Mouse (Mus musculus) hindbrain, embryonic 15.5 days (tissue): Measurements from ENCODE around the gene Pex13. TPM values are rescaled to one million over a fixed set of nuclear protein-coding genes. Genes with fewer than 3 reads are reported as not detected.

Experiments
- ATAC-seq: fragments of 200-750 bp; cut with Nextera tagmentation; 2 replicates; pipeline ENCODE4 v1.8.0; 2017; ENCODE audit warnings: low read depth, moderate number of reproducible peaks, moderate TSS enrichment; ENCODE audit not compliant: low FRiP score
- H3K27ac ChIP-seq: fragments of 300-500 bp; sonication (generic); replicated peaks from 2 replicates; pipeline ENCODE4 v1.5.1; 2015; ENCODE audit warnings: mild to moderate bottlenecking, inconsistent platforms
- H3K27me3 ChIP-seq: fragments of 300-500 bp; sonication (generic); 2 replicates; pipeline ENCODE4 v1.6.1; 2015; ENCODE audit warnings: control low read depth, inconsistent platforms
- H3K36me3 ChIP-seq: fragments of 300-500 bp; sonication (generic); 2 replicates; pipeline ENCODE4 v1.6.1; 2015; ENCODE audit warnings: control low read depth, inconsistent platforms
- H3K4me1 ChIP-seq: fragments of 300-500 bp; sonication (generic); replicated peaks from 2 replicates; pipeline ENCODE4 v1.6.1; 2015; ENCODE audit warnings: control low read depth, inconsistent platforms
- H3K4me2 ChIP-seq: fragments of 300-500 bp; sonication (generic); 2 replicates; pipeline ENCODE4 v1.6.1; 2015; ENCODE audit warnings: moderate library complexity, mild to moderate bottlenecking, inconsistent platforms
- H3K4me3 ChIP-seq: fragments of 300-500 bp; sonication (generic); 2 replicates; pipeline ENCODE4 v1.5.1; 2015; ENCODE audit warnings: mild to moderate bottlenecking, inconsistent platforms
- H3K9ac ChIP-seq: fragments of 300-500 bp; sonication (generic); 2 replicates; pipeline ENCODE4 v1.6.1; 2015; ENCODE audit warnings: inconsistent platforms
- H3K9me3 ChIP-seq: fragments of 300-500 bp; sonication (generic); 2 replicates; pipeline ENCODE4 v1.6.1; 2016; ENCODE audit warnings: control low read depth, inconsistent platforms
- WGBS: fragments of 180-500 bp; shearing (Covaris S2); methylation state at CpG from one replicate; pipeline ENCODE4 v1.1.7; 2015; 5-methylcytosine and 5-hydroxymethylcytosine counted together
- polyA plus RNA-seq: library from polyadenylated mRNA; unstranded; fragments of >200 nt; fragmentation: Nextera tagmentation; extraction: Ambion mirVana; gene quantifications from 2 replicates; pipeline ENCODE4 v1.2.1, GENCODE M21; 2015

The Pex13 gene
- polyA plus RNA-seq, 1 experiment from 2014 or later = 31.6 TPM

- Histone ChIP-seq H3K36me3 (peaks cover 27% of the 10 kb centered on the region), H3K4me2 (no peak overlapping the region), H3K27ac (no peak overlapping the region), H3K27me3 (no peaks in the 10 kb centered on the region), H3K9me3 (no peaks in the 10 kb centered on the region), H3K4me3 (no peak overlapping the region), H3K4me1 (no peaks in the 10 kb centered on the region), H3K9ac (no peak overlapping the region)
- ATAC-seq = peak; percentile 59
- 55% methylated on average over 3 of the region's 3 CpGs for WGBS
These were observed 13.4 kb upstream of the Pex13 start for GRCm38 (mm10) chr11:23679044-23679642.

- Histone ChIP-seq H3K4me1 (no peaks in the 10 kb centered on the region), H3K27ac (no peak overlapping the region), H3K9me3 (no peaks in the 10 kb centered on the region), H3K4me3 (no peak overlapping the region), H3K36me3 (peaks cover 39% of the 10 kb centered on the region), H3K27me3 (no peaks in the 10 kb centered on the region), H3K4me2 (no peak overlapping the region), H3K9ac (no peak overlapping the region)
- ATAC-seq = no peak
- 92% methylated on average over 5 of the region's 5 CpGs for WGBS
These were observed 10.3 kb upstream of the Pex13 start for GRCm38 (mm10) chr11:23676100-23676499.

GRCm38 (mm10) chr11:23672256-23672749 lies 6.5 kb upstream of the Pex13 start:
- no peak overlapping the region for H3K4me3 ChIP-seq
- no peaks in the 10 kb centered on the region for H3K9me3 ChIP-seq
- no peak overlapping the region for H3K9ac ChIP-seq
- peaks cover 1% of the 10 kb centered on the region for H3K4me1 ChIP-seq
- H3K36me3 ChIP-seq = peaks cover 35% of the 10 kb centered on the region
- no peak overlapping the region for H3K27ac ChIP-seq
- no peak for ATAC-seq
- H3K27me3 ChIP-seq = no peaks in the 10 kb centered on the region
- 92% methylated on average over 4 of the region's 4 CpGs for WGBS
- H3K4me2 ChIP-seq = no peak overlapping the region

GRCm38 (mm10) chr11:23667128-23667527 lies 1.4 kb upstream of the Pex13 start:
- Histone ChIP-seq H3K9ac (no peak overlapping the region), H3K4me1 (peaks cover 20% of the 10 kb centered on the region), H3K4me3 (peak overlapping the region; percentile 95), H3K36me3 (no peaks in the 10 kb centered on the region), H3K9me3 (no peaks in the 10 kb centered on the region), H3K27me3 (no peaks in the 10 kb centered on the region), H3K27ac (no peak overlapping the region), H3K4me2 (peak overlapping the region; percentile 77)
- 28% methylated on average over 3 of the region's 3 CpGs for WGBS
- ATAC-seq = no peak

GRCm38 (mm10) chr11:23666526-23666925 lies 767 bp upstream of the Pex13 start:
- H3K4me2 ChIP-seq = peak overlapping the region; percentile 77
- peaks cover 20% of the 10 kb centered on the region for H3K4me1 ChIP-seq
- H3K4me3 ChIP-seq = peak overlapping the region; percentile 95
- no peak for ATAC-seq
- no peaks in the 10 kb centered on the region for H3K36me3 ChIP-seq
- 6% methylated on average over 5 of the region's 5 CpGs for WGBS
- H3K9me3 ChIP-seq = no peaks in the 10 kb centered on the region
- H3K27ac ChIP-seq = peak overlapping the region; percentile 93
- no peaks in the 10 kb centered on the region for H3K27me3 ChIP-seq
- peak overlapping the region; percentile 68 for H3K9ac ChIP-seq

- Histone ChIP-seq H3K4me3 (peak within 1 kb of the TSS; percentile 95), H3K27me3 (no peaks in the 10 kb centered on the region), H3K4me2 (peak within 1 kb of the TSS; percentile 77), H3K9ac (peak within 1 kb of the TSS; percentile 68), H3K4me1 (peaks cover 20% of the 10 kb centered on the region), H3K36me3 (no peaks in the 10 kb centered on the region), H3K9me3 (no peaks in the 10 kb centered on the region), H3K27ac (peak within 1 kb of the TSS; percentile 93)
- under 1% methylated on average over 39 of the region's 40 CpGs for whole genome bisulfite sequencing
- ATAC-seq = no peak; the same call in 1 of the 2 replicates
These were observed 410 bp downstream of the Pex13 start, which contains the start of gene Pus10 for GRCm38 (mm10) chr11:23665311-23665786. Gene Pus10, plus strand, starts transcription at chr11:23665674.

- Histone ChIP-seq H3K9me3 (no peaks in the 10 kb centered on the region), H3K4me1 (peaks cover 20% of the 10 kb centered on the region), H3K4me3 (no peak overlapping the region), H3K9ac (no peak overlapping the region), H3K4me2 (no peak overlapping the region), H3K27ac (no peak overlapping the region), H3K27me3 (no peaks in the 10 kb centered on the region), H3K36me3 (no peaks in the 10 kb centered on the region)
- ATAC-seq = no peak
These were observed 1.5 kb downstream of the Pex13 start for GRCm38 (mm10) chr11:23664232-23664631.

- 82% methylated on average over 2 of the region's 2 CpGs for WGBS
- H3K9ac ChIP-seq = no peak overlapping the region
- H3K4me3 ChIP-seq = no peak overlapping the region
- peaks cover 3% of the 10 kb centered on the region for H3K4me1 ChIP-seq
- no peak for ATAC-seq
- H3K9me3 ChIP-seq = no peaks in the 10 kb centered on the region
- H3K36me3 ChIP-seq = no peaks in the 10 kb centered on the region
- no peak overlapping the region for H3K4me2 ChIP-seq
- H3K27me3 ChIP-seq = no peaks in the 10 kb centered on the region
- H3K27ac ChIP-seq = no peak overlapping the region
These were observed 8.0 kb downstream of the Pex13 start for GRCm38 (mm10) chr11:23657791-23658190.

- 65% methylated on average over 3 of the region's 3 CpGs for WGBS
- no peak overlapping the region for H3K9ac ChIP-seq
- H3K27ac ChIP-seq = no peak overlapping the region
- no peak overlapping the region for H3K4me3 ChIP-seq
- no peak overlapping the region for H3K4me2 ChIP-seq
- peaks cover 5% of the 10 kb centered on the region for H3K36me3 ChIP-seq
- no peaks in the 10 kb centered on the region for H3K4me1 ChIP-seq
- no peaks in the 10 kb centered on the region for H3K27me3 ChIP-seq
- ATAC-seq = no peak
- H3K9me3 ChIP-seq = no peaks in the 10 kb centered on the region
These were observed 12.1 kb downstream of the Pex13 start for GRCm38 (mm10) chr11:23653666-23654065.

- no peaks in the 10 kb centered on the region for H3K9me3 ChIP-seq
- peaks cover 30% of the 10 kb centered on the region for H3K36me3 ChIP-seq
- no peak overlapping the region for H3K4me3 ChIP-seq
- ATAC-seq = no peak
- 94% methylated on average over 3 of the region's 3 CpGs for WGBS
- H3K27me3 ChIP-seq = no peaks in the 10 kb centered on the region
- no peak overlapping the region for H3K27ac ChIP-seq
- H3K4me2 ChIP-seq = no peak overlapping the region
- no peak overlapping the region for H3K9ac ChIP-seq
- H3K4me1 ChIP-seq = no peaks in the 10 kb centered on the region
These were observed 17.9 kb downstream of the Pex13 start for GRCm38 (mm10) chr11:23647835-23648234.

GRCm38 (mm10) chr11:23647431-23647830 lies 18.3 kb downstream of the Pex13 start:
- no peak overlapping the region for H3K27ac ChIP-seq
- no peak for ATAC-seq
- no peak overlapping the region for H3K9ac ChIP-seq
- H3K27me3 ChIP-seq = no peaks in the 10 kb centered on the region
- H3K4me2 ChIP-seq = no peak overlapping the region
- no peaks in the 10 kb centered on the region for H3K4me1 ChIP-seq
- H3K36me3 ChIP-seq = peaks cover 34% of the 10 kb centered on the region
- H3K9me3 ChIP-seq = no peaks in the 10 kb centered on the region
- H3K4me3 ChIP-seq = no peak overlapping the region

- Histone ChIP-seq H3K36me3 (no peaks in the 10 kb centered on the region), H3K4me1 (peaks cover 27% of the 10 kb centered on the region), H3K4me2 (peak overlapping the region; percentile 57), H3K27ac (no peak overlapping the region), H3K9me3 (no peaks in the 10 kb centered on the region), H3K27me3 (no peaks in the 10 kb centered on the region), H3K9ac (no peak overlapping the region), H3K4me3 (no peak overlapping the region)
- ATAC-seq = no peak
- 61% methylated on average over 8 of the region's 8 CpGs for WGBS
These were observed 31.2 kb downstream of the Pex13 start for GRCm38 (mm10) chr11:23634573-23634972.

GRCm38 (mm10) chr11:23633879-23634215 lies 31.9 kb downstream of the Pex13 start:
- Histone ChIP-seq H3K27me3 (no peaks in the 10 kb centered on the region), H3K4me3 (peak overlapping the region; percentile 83), H3K9me3 (no peaks in the 10 kb centered on the region), H3K4me1 (peaks cover 27% of the 10 kb centered on the region), H3K9ac (peak overlapping the region; percentile 36; the same call in 1 of the 2 replicates), H3K27ac (peak overlapping the region; percentile 96), H3K36me3 (no peaks in the 10 kb centered on the region), H3K4me2 (peak overlapping the region; percentile 57)
- peak; percentile 45; the same call in 1 of the 2 replicates for ATAC-seq
- 8% methylated on average over 7 of the region's 7 CpGs for WGBS
